Mouse (Mus musculus) heart, embryonic 14.5 days (tissue): Measurements from ENCODE around the gene Hmcn1. TPM values are rescaled to one million over a fixed set of nuclear protein-coding genes. Genes with fewer than 3 reads are reported as not detected.

Source experiments
- ATAC-seq: fragments of 200-750 bp; cut with Nextera tagmentation; 2 replicates; pipeline ENCODE4 v1.8.0; 2017; ENCODE audit warnings: low read depth, moderate TSS enrichment; ENCODE audit not compliant: insufficient number of reproducible peaks, insufficient read depth, low FRiP score
- H3K27ac ChIP-seq, 2 experiments: fragments of 200-500 bp in 1 of 2; fragments of 300-500 bp in 1 of 2; sonication (generic) in 1 of 2; replicated peaks in 1 of 2; 2 replicates each; pipeline ENCODE4 v1.5.1; 2012 to 2014; ENCODE audit warnings: low read depth in 2 of 2, low read length in 2 of 2, control low read depth in 1 of 2, mild to moderate bottlenecking in 1 of 2, mixed read lengths in 1 of 2; ENCODE audit not compliant: control insufficient read depth in 1 of 2, insufficient read depth in 1 of 2
- H3K27me3 ChIP-seq: fragments of 300-500 bp; sonication (generic); 2 replicates; pipeline ENCODE4 v1.6.1; 2014; ENCODE audit warnings: mild to moderate bottlenecking, low read length, control low read depth; ENCODE audit not compliant: control insufficient read depth, insufficient read depth
- H3K36me3 ChIP-seq: fragments of 300-500 bp; sonication (generic); 2 replicates; pipeline ENCODE4 v1.6.1; 2014; ENCODE audit warnings: mild to moderate bottlenecking, control low read depth, low read length, mixed read lengths; ENCODE audit not compliant: control insufficient read depth, insufficient read depth
- H3K4me1 ChIP-seq, 2 experiments: fragments of 200-500 bp in 1 of 2; fragments of 300-500 bp in 1 of 2; sonication (generic) in 1 of 2; 2 replicates each; pipeline ENCODE4 v1.6.1; 2012 to 2014; ENCODE audit warnings: low read length in 2 of 2, control low read depth in 1 of 2, mixed read lengths in 1 of 2; ENCODE audit not compliant: control insufficient read depth in 2 of 2, insufficient read depth in 2 of 2
- H3K4me2 ChIP-seq: fragments of 300-500 bp; sonication (generic); 2 replicates; pipeline ENCODE4 v1.6.1; 2014; ENCODE audit warnings: mild to moderate bottlenecking, low read length
- H3K4me3 ChIP-seq, 2 experiments: fragments of 200-500 bp in 1 of 2; fragments of 300-500 bp in 1 of 2; sonication (generic) in 1 of 2; 2 replicates each; pipeline ENCODE4 v1.5.1; 2012 to 2014; ENCODE audit warnings: low read length in 2 of 2, mild to moderate bottlenecking in 2 of 2, control low read depth in 1 of 2, low read depth in 1 of 2, moderate library complexity in 1 of 2; ENCODE audit not compliant: control insufficient read depth in 1 of 2, insufficient read depth in 1 of 2
- H3K9ac ChIP-seq: fragments of 300-500 bp; sonication (generic); 2 replicates; pipeline ENCODE4 v1.6.1; 2014; ENCODE audit warnings: mild to moderate bottlenecking, low read length
- H3K9me3 ChIP-seq: fragments of 300-500 bp; sonication (generic); 2 replicates; pipeline ENCODE4 v1.6.1; 2016; ENCODE audit warnings: low read length, control low read depth; ENCODE audit not compliant: control insufficient read depth
- WGBS: fragments of 180-500 bp; shearing (Covaris S2); extraction: QIAGEN DNeasy Blood & Tissue Kit; methylation state at CpG from one replicate; pipeline ENCODE4 v1.1.7; 2014; 5-methylcytosine and 5-hydroxymethylcytosine counted together
- polyA plus RNA-seq: library from polyadenylated mRNA; unstranded; fragments of >200 nt; fragmentation: Nextera tagmentation; extraction: Ambion mirVana; gene quantifications from 2 replicates; pipeline ENCODE4 v1.2.1, GENCODE M21; 2014

The Hmcn1 gene
- polyA plus RNA-seq, 1 experiment from 2014 or later, result 35.1 TPM

GRCm38 (mm10) chr1:150534587-150534986, 458.6 kb downstream of the Hmcn1 start:
- ATAC-seq, result no peak
- 87% methylated on average over 8 of the region's 8 CpGs for WGBS
- Histone ChIP-seq H3K4me2 (no peak overlapping the region), H3K36me3 (no peaks in the 10 kb centered on the region), H3K9ac (no peak overlapping the region), H3K9me3 (no peaks in the 10 kb centered on the region), H3K4me3 (no peak overlapping the region), H3K4me1 (peaks cover 8 to 22% of the 10 kb centered on the region in 2 experiments), H3K27me3 (no peaks in the 10 kb centered on the region), H3K27ac (no peak overlapping the region)

DNA sequence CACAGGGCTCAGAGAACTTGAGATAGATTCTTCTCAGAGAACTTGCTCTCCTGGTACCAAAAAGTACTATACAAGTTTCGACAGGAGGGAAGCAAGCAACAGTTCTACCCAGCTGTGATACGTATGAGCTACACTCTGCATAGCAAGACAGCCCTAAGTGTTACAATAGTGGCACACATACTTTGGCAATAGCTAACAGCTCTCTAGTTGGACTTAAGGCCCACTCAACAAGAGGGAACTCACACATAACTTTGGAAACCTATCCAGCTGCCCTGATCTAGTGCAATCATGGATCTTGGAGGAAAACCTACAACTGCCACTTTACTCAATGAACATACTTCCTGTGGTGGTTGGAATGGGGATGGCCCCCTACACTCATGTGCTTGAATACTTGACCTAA, 480.2 kb downstream of the Hmcn1 start:
- no peaks in the 10 kb centered on the region; a peak in 1 of 4 replicates for H3K4me1 ChIP-seq
- H3K9me3 ChIP-seq, result no peaks in the 10 kb centered on the region
- H3K4me3 ChIP-seq, result no peak overlapping the region
- H3K27ac ChIP-seq, result no peak overlapping the region
- no peaks in the 10 kb centered on the region for H3K36me3 ChIP-seq
- H3K4me2 ChIP-seq, result no peak overlapping the region
- WGBS, result 88% methylated on average over 2 of the region's 2 CpGs
- H3K27me3 ChIP-seq, result no peaks in the 10 kb centered on the region
- no peak for ATAC-seq
- H3K9ac ChIP-seq, result no peak overlapping the region

Other genes starting within 250 kb of the Hmcn1 start
- gene Gm47985, start 189.1 kb upstream of the Hmcn1 start, polyA plus RNA-seq, result 0.34 TPM in 1 of 2 replicates, not detected in the other
- gene Gm8947, start 198.9 kb upstream of the Hmcn1 start, polyA plus RNA-seq, result not detected in 2 replicates
- gene Gm47995, start 205.0 kb upstream of the Hmcn1 start, polyA plus RNA-seq, result not detected in 2 replicates
- not detected in 2 replicates for gene 3110040M04Rik, start 210.7 kb upstream of the Hmcn1 start, polyA plus RNA-seq
- gene Gm47996, start 216.7 kb upstream of the Hmcn1 start, polyA plus RNA-seq, result not detected in 2 replicates